11 mouse cellular contexts compared by ENCODE assay signal in genomic region chr11:60130516-60130915, GRCm38 (mm10). TPM values are rescaled to one million over a fixed set of nuclear protein-coding genes. Genes with fewer than 3 reads are reported as not detected.
A peak's percentile ranks its signal among the peaks of the same experiment; 100 is the strongest.
DNase-seq lines count a peak whose midpoint lies in the region; ATAC-seq and TF ChIP-seq lines count a peak whose summit lies in the region.
"Had no signal": no experiment of that assay in that cellular context is flagged by ENCODE, and none has a peak within 500 bp of the region (broad histone marks: within the 10 kb centered on the region; RNA-seq: fewer than 3 reads in every experiment).

No protein-coding gene starts in this region.

- TF ChIP-seq CTCF in layer of hippocampus, adult 2 months (conservative IDR thresholded peaks at IDR 0.05) = no peak
- TF ChIP-seq CTCF in left cerebral cortex, adult 2 months (IDR thresholded peaks at IDR 0.05) = no peak

- 0 out of 2 replicates have a peak, but pooled peaks cover 11% of the 10 kb centered on the region for H3K36me3 ChIP-seq in forebrain, embryonic 10.5 days (replicated peaks)
- no peaks in the 10 kb centered on the region for H3K36me3 ChIP-seq in forebrain, embryonic 16.5 days (ENCODE audit: control insufficient read depth, insufficient read depth)
- H3K36me3 ChIP-seq in stomach, embryonic 15.5 days = no peaks in the 10 kb centered on the region
- no peaks in the 10 kb centered on the region for H3K36me3 ChIP-seq in forebrain, embryonic 13.5 days (ENCODE audit: poor library complexity, severe bottlenecking)
- H3K36me3 ChIP-seq: midbrain, embryonic 12.5 days had no signal

- H3K9ac ChIP-seq in forebrain, embryonic 16.5 days (replicated peaks; ENCODE audit: low read depth, low read length) = no peak overlapping the region
- H3K9ac ChIP-seq in stomach, embryonic 15.5 days = no peak overlapping the region
- H3K9ac ChIP-seq in forebrain, embryonic 13.5 days = no peak overlapping the region
- H3K9ac ChIP-seq: midbrain, embryonic 12.5 days had no signal

- ATAC-seq in forebrain, embryonic 16.5 days = no peak
- ATAC-seq in stomach, embryonic 15.5 days (ENCODE audit: insufficient read depth, low FRiP score, low read depth) = no peak
- no peak for ATAC-seq in forebrain, embryonic 13.5 days

- no peak for DNase-seq in forebrain, embryonic 10.5 days (ENCODE audit: extremely low spot score, low spot score)
- DNase-seq in layer of hippocampus, adult 2 months (ENCODE audit: low spot score in 2 of 2) = no peak
- no peak for DNase-seq in layer of hippocampus, adult 9-11 months
- peak; percentile 43 for DNase-seq in gastrocnemius, postnatal 10 days
- DNase-seq in left cerebral cortex, adult 2 months (ENCODE audit: extremely low spot score in 1 of 2, low spot score in 2 of 2) = no peak
- DNase-seq: cerebellum, adult 11 months; retina, postnatal 1 day had no signal

- no peaks in the 10 kb centered on the region for H3K9me3 ChIP-seq in forebrain, embryonic 10.5 days
- no peaks in the 10 kb centered on the region for H3K9me3 ChIP-seq in forebrain, embryonic 16.5 days (ENCODE audit: control insufficient read depth, low read length)
- no peaks in the 10 kb centered on the region for H3K9me3 ChIP-seq in stomach, embryonic 15.5 days
- H3K9me3 ChIP-seq in forebrain, embryonic 13.5 days (replicated peaks) = no peaks in the 10 kb centered on the region
- H3K9me3 ChIP-seq: midbrain, embryonic 12.5 days had no signal

- 0 out of 2 replicates have a peak overlapping the region, but pooled peaks have one; percentile 30 for H3K27ac ChIP-seq in forebrain, embryonic 10.5 days
- H3K27ac ChIP-seq in forebrain, embryonic 16.5 days (ENCODE audit: low read length) = no peak overlapping the region
- 0 out of 2 replicates have a peak overlapping the region, but pooled peaks have one; percentile 12 for H3K27ac ChIP-seq in layer of hippocampus, adult 2 months
- peak overlapping the region; percentile 49 for H3K27ac ChIP-seq in stomach, embryonic 15.5 days
- H3K27ac ChIP-seq in left cerebral cortex, adult 2 months = no peak overlapping the region
- H3K27ac ChIP-seq in forebrain, embryonic 13.5 days = no peak overlapping the region
- H3K27ac ChIP-seq: midbrain, embryonic 12.5 days had no signal

- peaks cover 52% of the 10 kb centered on the region for H3K4me1 ChIP-seq in forebrain, embryonic 10.5 days
- H3K4me1 ChIP-seq in forebrain, embryonic 16.5 days (replicated peaks; ENCODE audit: control insufficient read depth, insufficient read depth, low read length) = peaks cover 4% of the 10 kb centered on the region; the same call in 1 of the 2 replicates
- peaks cover 34% of the 10 kb centered on the region for H3K4me1 ChIP-seq in stomach, embryonic 15.5 days
- H3K4me1 ChIP-seq in forebrain, embryonic 13.5 days = peaks cover 20% of the 10 kb centered on the region

- no peak overlapping the region for H3K4me3 ChIP-seq in forebrain, embryonic 10.5 days
- no peak overlapping the region for H3K4me3 ChIP-seq in forebrain, embryonic 16.5 days (replicated peaks; ENCODE audit: low read length)
- no peak overlapping the region for H3K4me3 ChIP-seq in layer of hippocampus, adult 2 months
- no peak overlapping the region for H3K4me3 ChIP-seq in stomach, embryonic 15.5 days (replicated peaks)
- H3K4me3 ChIP-seq in left cerebral cortex, adult 2 months = no peak overlapping the region
- H3K4me3 ChIP-seq in forebrain, embryonic 13.5 days = no peak overlapping the region
- H3K4me3 ChIP-seq: midbrain, embryonic 12.5 days had no signal

- no peaks in the 10 kb centered on the region for H3K27me3 ChIP-seq in forebrain, embryonic 10.5 days (ENCODE audit: poor library complexity, severe bottlenecking)
- no peaks in the 10 kb centered on the region for H3K27me3 ChIP-seq in forebrain, embryonic 16.5 days (replicated peaks; ENCODE audit: control insufficient read depth, insufficient read depth, low read length)
- no peaks in the 10 kb centered on the region for H3K27me3 ChIP-seq in stomach, embryonic 15.5 days (replicated peaks)
- H3K27me3 ChIP-seq in forebrain, embryonic 13.5 days = no peaks in the 10 kb centered on the region
- H3K27me3 ChIP-seq: midbrain, embryonic 12.5 days had no signal

- H3K4me2 ChIP-seq in forebrain, embryonic 16.5 days (ENCODE audit: low read length) = no peak overlapping the region
- no peak overlapping the region for H3K4me2 ChIP-seq in stomach, embryonic 15.5 days
- no peak overlapping the region for H3K4me2 ChIP-seq in forebrain, embryonic 13.5 days
- H3K4me2 ChIP-seq: midbrain, embryonic 12.5 days had no signal

- intact Hi-C loops in left cerebral cortex, adult 2 months (cut with DNase I) = no loop called here

- WGBS in forebrain, embryonic 10.5 days = 83% methylated on average over 6 of the region's 6 CpGs
- WGBS in forebrain, embryonic 16.5 days = 81% methylated on average over 6 of the region's 6 CpGs
- WGBS in stomach, embryonic 15.5 days = 49% methylated on average over 6 of the region's 6 CpGs
- WGBS in forebrain, embryonic 13.5 days = 82% methylated on average over 6 of the region's 6 CpGs

RNA-seq across cellular contexts. Expression of gene Rai1, which starts 25.7 kb away (rescaled TPM):
- polyA plus RNA-seq in forebrain, embryonic 10.5 days (2016; fragmentation: Nextera tagmentation; extraction: Ambion mirVana) = 24.7 and 25.3 TPM in 2 replicates
- polyA plus RNA-seq in forebrain, embryonic 16.5 days (2015; fragmentation: Nextera tagmentation; extraction: Ambion mirVana) = 30.2 and 30.3 TPM in 2 replicates
- 10 to 100 TPM; 78.1 to 89.7 TPM for total RNA-seq in layer of hippocampus, adult 2 months (2021)
- 10 to 100 TPM; 27.7 to 37.6 TPM for total RNA-seq in gastrocnemius, postnatal 10 days (2021)
- polyA plus RNA-seq in stomach, embryonic 15.5 days (2015; fragmentation: Nextera tagmentation; extraction: Ambion mirVana) = 21.7 and 24.4 TPM in 2 replicates
- 10 to 100 TPM; 85.4 to 86.3 TPM for total RNA-seq in left cerebral cortex, adult 2 months (2021)
- 26.9 and 31.5 TPM in 2 replicates for polyA plus RNA-seq in forebrain, embryonic 13.5 days (2015; fragmentation: Nextera tagmentation; extraction: Ambion mirVana)

Comparison
In these comparisons a context has a peak if more than half of its experiments do, and no peak if none do; other contexts are left out.
1. H3K27ac ChIP-seq: peak in forebrain, embryonic 10.5 days (single experiment), layer of hippocampus, adult 2 months (single experiment) and stomach, embryonic 15.5 days (single experiment); none in forebrain, embryonic 16.5 days (single experiment), left cerebral cortex, adult 2 months (single experiment) and forebrain, embryonic 13.5 days (single experiment).